Mouse (Mus musculus) adrenal gland, postnatal 36 days (tissue): ENCODE measurements at regions not wholly inside any gene's neighbourhood (a gene's known extent, or its start where the extent isn't known, plus 50 kb on each side); places are given as distances from the start of the nearest gene placed in this dataset. TPM values are rescaled to one million over a fixed set of nuclear protein-coding genes. Genes with fewer than 3 reads are reported as not detected.
A peak's percentile ranks its signal among the peaks of the same experiment; 100 is the strongest.
"Not testable (repeated sequence)": the region's sequence is repeated elsewhere in the genome, so short reads cannot be mapped to it uniquely, and the experiment has no call there.

ENCODE experiments used
- DNase-seq, 2 experiments: peaks; one replicate each; pipeline ENCODE4 v3.0.0; 2021; ENCODE audit warnings: mixed read lengths in 1 of 2
- microRNA-seq: library from miRNA; unstranded; fragments of <30 nt; microRNA quantifications from one replicate; pipeline ENCODE4 v1.2.0, GENCODE M21; 2021

DNA sequence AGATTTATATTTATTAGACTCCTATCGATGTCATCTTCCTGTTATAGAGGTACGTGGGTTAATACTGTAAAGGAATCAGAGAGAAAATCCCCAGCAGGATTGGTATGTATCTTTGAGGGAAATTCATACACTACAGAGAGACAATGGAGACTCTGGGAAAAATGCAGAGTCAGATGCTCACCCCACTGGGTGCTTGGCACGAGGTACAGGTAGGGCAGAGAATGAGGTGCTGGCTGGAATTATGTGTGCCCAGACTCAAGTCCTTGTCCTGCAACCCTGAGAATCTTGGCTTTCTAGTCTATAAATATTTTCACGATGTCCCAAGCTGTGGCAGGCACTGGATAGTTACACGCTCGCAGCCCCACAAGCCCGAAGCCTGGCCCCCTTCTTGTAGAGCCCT lies 57.8 kb upstream of the Cry1 start:
- DNase-seq, result no peak

DNA sequence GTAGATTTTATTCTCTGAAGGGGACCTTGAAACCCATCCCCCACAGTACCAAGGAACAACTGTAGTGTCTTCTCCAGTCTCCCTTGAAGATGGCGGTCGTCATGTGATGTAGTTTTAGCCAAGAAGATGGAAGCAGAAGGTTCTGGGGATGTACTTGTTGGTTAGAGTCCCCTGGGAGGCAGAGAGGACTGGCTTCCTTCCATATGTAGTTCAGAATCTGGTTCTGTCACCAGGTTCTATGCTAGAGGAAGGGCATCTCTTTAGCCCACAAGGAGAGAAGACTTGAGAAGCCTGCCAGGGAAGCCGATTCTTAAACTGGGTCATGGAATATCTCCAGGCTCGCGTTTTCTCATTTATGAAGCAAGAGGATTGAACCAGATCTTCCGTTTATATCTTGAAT lies 58.7 kb upstream of the Cry1 start:
- no peak for DNase-seq

DNA sequence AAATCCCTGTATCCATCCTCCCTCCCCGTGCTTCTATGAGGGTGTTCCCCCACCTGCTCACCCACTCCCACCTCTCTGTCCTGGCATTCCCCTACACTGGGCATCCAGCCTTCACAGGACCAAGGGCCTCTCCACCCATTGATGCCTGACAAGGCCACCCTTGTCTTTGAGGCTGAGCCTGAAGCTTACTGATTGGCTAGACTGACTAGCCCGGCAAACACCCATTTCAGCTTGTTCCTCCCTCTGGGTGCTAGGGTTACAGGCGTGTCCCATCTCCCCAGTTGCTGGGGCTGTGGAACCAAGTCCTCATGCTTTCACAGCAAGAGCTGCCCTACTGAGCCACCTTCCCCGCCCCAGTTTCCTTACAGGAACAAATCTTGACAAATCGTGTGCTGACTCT lies 80.9 kb upstream of the Cry1 start:
- no peak for DNase-seq

DNA sequence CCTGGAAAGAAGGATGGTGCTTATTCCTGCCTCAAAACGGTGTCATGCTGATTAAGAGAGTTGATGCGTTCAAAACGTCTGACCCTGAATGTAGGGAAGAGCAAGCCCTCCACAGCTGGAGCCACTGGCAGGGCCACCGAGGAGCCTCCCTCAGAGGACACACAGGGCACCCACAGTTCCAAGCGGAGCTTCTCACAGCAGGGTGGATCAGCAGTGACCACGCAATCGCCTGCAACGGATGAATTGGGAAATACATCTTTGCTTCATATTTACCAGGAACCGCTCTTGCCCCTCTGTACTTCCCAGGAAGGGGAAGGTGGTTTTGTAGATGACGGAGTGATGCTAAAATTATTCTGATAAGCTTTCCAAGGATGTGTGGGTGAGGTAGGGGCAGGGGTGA lies 81.3 kb upstream of the Cry1 start:
- DNase-seq, result no peak

DNA sequence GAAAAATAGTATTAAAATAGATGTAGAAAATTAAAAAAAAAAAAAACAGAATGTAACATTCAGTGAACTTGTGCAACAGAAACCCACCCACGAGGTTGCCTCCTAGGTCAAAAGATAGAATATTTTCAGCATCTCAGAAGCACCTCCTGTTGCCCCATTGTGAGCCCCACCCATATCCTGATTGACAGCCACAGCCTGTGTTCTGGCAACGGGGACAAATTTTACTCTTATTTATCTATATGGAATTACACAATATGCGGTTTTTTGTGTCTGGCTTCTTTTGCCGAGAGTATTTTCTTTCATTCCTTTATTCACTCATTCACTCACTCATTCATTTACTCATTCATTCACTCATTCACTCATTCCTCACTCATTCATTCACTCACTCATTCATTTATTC lies 81.9 kb upstream of the Cry1 start:
- DNase-seq, result no peak

DNA sequence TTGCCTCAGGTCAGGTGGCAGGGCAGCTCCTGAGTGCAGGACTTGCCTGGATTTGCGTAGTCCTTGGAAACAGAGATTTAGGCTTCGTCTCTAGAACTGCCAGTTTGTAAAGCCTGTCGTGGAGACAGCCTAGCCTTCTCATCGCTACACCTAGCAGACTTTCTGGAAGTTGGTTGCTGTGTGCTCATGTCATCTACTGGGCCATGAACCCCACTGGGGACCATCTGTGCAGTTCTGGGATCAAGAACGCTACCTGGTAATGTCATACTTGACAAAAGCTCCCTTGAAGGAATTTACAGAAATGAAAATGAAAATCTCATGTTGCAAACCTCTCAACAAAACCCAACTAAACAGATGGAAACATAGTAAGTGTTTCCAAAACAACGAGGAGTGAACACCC lies 85.3 kb upstream of the Cry1 start:
- DNase-seq, result no peak

DNA sequence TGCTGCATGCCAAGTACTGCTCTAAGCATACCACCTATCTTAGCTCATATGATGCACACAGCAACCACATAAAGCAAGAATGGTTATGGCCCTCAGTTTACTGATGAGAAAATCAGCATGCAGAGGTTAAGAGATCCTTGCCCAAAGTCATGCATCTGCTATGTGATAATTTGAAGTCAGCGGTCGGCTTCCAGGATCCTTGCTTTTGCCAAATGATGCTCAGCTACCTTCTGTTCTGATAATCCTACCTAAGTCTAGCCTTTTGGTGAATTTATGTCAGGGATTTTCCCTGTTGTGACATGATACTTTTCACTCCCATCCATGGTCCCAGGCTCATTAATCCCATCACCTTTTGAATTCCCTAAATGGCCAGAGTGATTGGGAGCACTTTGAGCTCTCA lies 91.9 kb upstream of the Cry1 start:
- no peak for DNase-seq

DNA sequence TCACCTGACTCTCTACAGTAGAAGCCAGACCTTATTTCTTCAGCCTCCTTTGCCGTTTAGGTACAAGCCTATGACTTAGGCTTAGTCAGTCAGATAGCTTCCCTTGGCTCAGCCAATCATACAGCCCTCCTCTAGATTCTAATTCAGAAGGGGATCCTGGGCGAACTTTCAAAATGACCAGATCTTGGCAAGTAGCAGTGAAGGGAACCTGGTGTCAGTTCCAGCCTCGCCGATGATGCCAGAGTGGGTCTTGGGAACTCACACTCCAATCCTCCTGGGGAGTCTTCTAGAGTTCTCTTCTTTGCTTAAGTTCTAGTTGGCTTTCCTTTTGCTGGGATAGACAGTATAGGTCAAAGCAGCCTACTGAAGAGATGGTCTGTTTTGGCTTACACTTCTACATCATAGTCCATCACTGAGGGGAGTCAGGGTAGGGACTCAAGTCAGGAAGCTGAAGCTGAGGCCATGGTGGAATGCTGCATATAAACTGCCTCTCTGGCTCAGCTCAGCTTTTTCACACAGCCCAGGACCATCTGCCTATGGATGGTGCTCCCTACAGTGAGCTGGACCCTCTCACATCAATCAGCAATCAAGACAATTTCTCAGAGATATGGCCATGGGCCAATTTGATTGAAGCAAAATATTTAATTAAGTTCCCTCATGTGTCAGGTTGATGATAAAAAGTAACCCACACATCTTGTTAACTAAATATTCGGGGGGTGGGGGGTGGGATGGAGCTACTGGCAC lies 94.7 kb upstream of the Btbd11 start:
- no peak for DNase-seq

DNA sequence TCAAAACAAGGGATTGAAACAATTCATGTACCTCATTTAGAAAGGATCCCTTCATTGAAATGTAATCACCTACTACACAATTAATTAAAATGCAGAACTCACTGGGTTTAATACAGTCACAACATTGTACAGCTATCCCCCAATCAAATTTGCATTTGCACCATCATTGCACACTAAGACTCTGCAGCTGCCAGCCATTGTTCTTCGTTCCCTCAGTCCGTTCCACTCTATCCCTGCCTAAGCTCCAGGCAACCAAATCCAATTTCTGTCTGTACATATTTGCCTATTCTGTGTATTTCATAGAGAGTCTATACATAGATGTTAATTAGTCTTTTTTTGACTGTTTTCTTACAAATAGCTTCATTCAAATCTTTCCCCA lies 94.1 kb upstream of the Btbd11 start:
- no peak for DNase-seq

DNA sequence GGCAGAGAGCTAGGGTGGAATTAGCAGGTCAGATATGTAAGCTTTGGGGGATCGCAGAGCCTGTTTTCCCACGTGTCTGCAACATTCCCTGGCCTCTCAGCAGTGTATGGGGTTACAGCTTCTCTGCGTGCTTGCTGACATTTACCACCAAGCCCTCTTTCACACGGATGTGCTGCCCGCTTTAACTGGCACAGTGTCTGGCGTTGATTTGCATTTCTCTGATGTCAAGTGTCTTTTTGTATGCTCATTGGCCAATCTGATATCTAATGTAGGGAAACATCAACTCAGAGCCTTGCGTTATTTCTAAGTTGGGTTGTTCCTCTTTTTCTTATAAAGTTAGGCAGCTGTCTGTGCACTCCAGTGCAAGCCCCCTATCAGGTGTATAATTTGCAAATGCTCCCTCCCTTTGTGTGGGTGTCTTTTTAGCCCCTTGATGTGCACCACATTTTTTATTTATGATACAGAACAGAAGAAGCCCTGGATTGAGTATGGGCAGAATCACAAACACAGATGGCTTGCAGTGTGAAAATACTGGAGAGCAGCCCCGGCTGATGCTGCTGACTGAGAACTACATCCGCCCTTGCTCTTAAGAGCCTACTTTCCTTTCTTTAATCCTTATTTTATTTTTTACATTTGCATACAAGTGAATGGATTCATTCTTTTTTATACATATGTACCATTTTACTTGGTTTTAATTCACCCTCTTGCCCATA lies 93.4 kb upstream of the Btbd11 start:
- DNase-seq, result no peak

DNA sequence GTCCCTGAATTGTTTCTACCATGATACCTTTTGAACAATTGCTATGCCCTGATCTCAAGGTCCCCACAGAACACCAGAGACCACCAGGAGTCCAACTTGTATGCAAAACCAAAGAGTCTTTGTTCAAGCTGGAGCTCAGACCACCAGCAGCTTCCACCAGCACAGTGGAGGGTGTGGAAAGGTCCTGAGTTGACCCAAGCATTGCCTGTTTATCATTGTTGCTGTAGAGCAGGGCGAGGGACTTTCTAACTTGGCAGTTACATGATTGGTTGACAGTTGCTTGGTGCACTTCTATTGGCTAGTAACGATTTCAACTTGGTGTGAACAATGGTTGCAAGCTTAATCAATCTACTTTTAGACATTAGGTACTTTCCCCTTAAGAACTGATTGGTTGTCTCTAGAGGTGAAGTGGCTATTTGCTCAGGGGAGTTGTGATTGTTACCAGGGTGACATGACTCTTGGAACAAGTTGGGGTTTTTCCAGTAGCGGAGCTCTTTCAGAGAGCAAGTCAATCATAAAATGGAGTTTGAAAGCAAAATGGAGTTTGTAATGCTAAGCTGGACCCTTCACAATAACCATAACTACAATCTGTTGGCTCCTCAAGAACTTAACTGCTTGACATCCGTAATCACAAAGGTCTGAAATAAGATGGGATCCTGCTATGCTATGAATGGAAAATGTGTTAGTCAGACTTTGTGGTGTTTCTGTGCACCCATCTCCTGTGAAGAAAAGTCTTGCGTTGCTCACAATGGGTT lies 91.3 kb upstream of the Btbd11 start:
- DNase-seq, result no peak

DNA sequence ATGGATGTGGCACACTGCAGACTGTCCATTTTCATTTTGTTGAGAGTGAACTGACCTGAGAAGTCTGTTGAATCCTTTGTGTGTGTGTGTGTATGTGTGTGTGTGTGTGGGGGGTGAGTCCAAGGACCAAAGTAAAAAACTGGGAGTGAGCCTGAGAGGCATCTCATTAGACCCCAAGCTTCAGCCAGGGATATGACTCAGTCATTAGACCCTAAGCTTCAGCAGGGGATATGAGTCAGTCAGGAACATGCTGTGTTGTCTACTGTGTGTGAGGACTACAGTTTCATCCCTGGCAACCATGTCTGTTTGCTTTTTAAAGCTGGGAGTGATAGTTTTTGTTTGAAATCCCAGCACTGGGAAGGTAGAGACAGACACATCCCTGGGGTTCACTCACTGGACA lies 74.8 kb upstream of the Btbd11 start:
- no peak for DNase-seq

DNA sequence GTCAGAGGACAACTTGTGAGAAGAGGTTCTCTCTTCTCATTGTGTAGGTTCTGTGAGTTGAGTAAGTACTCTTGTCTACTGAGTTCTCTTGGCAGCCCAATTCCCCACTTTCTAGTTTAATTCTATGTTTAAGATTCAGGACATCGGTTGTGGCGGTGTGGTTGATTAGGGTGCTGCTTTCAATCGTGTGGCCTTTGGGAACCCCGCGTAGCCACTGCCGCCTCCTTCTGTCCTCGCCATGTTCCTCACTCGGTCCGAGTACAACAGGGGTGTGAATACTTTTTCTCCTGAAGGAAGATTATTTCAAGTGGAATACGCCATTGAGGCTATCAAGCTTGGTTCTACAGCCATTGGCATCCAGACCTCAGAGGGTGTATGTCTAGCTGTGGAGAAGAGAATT lies 73.3 kb upstream of the Btbd11 start:
- DNase-seq, result not testable (repeated sequence)

DNA sequence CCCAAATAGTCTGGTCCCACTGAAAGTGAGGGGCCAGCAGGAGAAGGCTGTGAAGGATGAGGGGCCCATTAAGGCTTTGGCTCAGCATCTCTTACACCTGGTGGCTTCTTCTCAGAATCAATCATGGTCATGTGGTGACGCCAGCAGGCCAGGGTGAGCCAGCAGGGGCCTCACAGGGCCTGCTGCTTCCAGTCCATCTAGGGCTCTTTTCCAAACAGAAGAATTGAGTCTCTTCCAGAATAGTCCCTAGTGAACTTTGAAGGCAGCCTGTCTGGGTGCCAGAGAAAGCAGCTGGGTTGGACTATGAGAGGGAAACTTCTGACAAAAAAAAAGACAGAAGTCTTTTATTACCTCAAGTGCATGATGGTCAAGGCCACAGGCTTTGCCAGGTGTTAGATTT lies 65.6 kb upstream of the Btbd11 start:
- no peak for DNase-seq

DNA sequence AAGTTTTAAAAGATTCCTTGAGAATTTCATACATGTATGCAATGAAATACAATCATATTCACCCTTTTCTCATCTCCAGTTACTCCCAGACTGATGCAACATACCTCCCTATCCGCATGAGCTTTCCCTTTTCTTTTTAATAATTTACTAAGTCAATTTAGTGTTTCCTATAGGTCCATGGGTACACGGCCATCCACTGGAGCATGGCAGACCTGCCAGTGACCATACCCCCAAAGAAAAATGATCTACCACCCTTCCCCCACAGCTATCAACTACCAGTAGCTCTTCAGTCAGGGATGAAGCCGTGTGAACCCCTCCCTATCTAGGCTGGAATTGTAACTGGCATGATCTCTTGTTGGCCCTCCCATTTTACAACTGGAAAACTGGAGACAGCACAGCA lies 64.3 kb upstream of the Btbd11 start:
- no peak for DNase-seq

DNA sequence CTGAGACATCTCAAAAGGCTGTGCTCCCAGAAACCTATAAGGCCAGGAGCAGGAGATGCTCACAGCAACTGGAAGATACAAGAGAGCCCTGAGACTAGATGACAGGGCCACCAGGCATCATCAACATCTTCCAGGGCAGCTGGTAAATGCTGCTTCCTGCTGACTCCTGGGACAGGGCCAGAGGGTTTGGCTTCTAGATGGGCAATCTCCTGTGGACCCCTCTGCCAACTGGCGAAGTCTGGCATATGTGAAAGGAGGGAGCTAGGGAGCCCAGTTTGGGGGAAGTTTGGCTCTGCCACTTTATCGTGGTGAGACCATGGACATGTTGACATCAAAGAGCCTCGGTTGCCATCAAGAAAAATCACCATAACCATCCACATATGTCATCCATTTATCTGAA lies 57.2 kb upstream of the Btbd11 start:
- no peak for DNase-seq

DNA sequence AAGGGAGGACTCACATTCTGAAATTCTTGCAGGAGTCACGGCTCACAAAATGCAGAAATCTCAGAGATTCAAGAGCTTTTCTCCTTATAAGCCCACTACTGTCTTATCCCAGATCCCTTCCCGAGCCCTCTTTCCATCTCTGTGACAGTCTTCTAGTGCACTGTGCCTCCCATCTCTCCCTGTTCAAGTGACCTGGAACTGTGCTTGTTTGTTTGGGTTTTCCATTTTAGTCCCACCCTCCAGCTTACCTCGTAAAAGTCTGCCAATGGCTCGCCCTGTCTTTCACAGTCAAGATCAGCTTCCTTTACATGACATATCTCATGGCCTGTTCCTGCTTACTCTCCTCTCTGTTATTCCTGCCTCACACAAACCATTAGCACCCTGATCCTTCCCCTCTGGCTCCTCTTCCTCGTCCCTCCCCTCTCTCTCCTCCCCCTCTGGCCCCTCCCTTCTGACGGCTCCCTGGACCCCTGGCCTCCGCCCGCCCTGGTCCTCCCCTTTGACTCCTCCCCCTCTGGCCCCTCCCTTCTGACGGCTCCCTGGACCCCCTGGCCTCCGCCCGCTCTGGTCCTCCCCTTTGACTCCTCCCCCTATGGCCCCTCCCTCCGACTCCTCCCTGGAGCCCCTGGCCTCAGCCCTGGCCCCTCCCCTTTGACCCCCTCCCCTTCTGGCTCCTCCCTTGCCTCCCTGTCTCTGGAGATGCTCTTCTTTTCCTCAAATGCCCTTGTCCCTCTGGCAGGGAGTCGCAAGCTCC lies 55.5 kb upstream of the Btbd11 start:
- DNase-seq, result peak; percentile 5 to 35

Small RNAs in the stretch of these regions (microRNA-seq; reads per million reads assigned to microRNA genes)
- gene Gm27392, result not detected
